In genomic region chr12:12986612-12987206, GRCm38 (mm10) we compare ENCODE assay signal across 30 mouse cellular contexts. TPM values are rescaled to one million over a fixed set of nuclear protein-coding genes. Genes with fewer than 3 reads are reported as not detected.
DNase-seq lines count a peak whose midpoint lies in the region; ATAC-seq and TF ChIP-seq lines count a peak whose summit lies in the region.
"Had no signal": no experiment of that assay in that cellular context is flagged by ENCODE, and none has a peak within 500 bp of the region (broad histone marks: within the 10 kb centered on the region; RNA-seq: fewer than 3 reads in every experiment).

No protein-coding gene starts in this region.

- H3K4me1 ChIP-seq in heart, embryonic 11.5 days (ENCODE audit: control insufficient read depth, insufficient read depth, low read length), result 0 out of 2 replicates have a peak, but pooled peaks cover 2% of the 10 kb centered on the region
- H3K4me1 ChIP-seq in kidney, embryonic 15.5 days, result no peaks in the 10 kb centered on the region
- H3K4me1 ChIP-seq: embryonic facial prominence, embryonic 13.5 days; forebrain, embryonic 15.5 days; hindbrain, embryonic 13.5 days; stomach, embryonic 15.5 days had no signal

- H3K4me3 ChIP-seq in heart, embryonic 11.5 days (ENCODE audit: low read depth, low read length), result no peak overlapping the region
- no peak overlapping the region for H3K4me3 ChIP-seq in kidney, embryonic 15.5 days (replicated peaks)
- H3K4me3 ChIP-seq in layer of hippocampus, adult 2 months, result no peak overlapping the region
- H3K4me3 ChIP-seq: embryonic facial prominence, embryonic 13.5 days; forebrain, embryonic 10.5 days; forebrain, embryonic 15.5 days; hindbrain, embryonic 13.5 days; midbrain, embryonic 10.5 days; stomach, embryonic 15.5 days had no signal

- no peak overlapping the region for H3K27ac ChIP-seq in heart, embryonic 11.5 days (ENCODE audit: low read depth, low read length)
- peak overlapping the region; percentile 69 for H3K27ac ChIP-seq in kidney, embryonic 15.5 days
- H3K27ac ChIP-seq in layer of hippocampus, adult 2 months, result no peak overlapping the region
- H3K27ac ChIP-seq: embryonic facial prominence, embryonic 13.5 days; forebrain, embryonic 10.5 days; forebrain, embryonic 15.5 days; hindbrain, embryonic 13.5 days; kidney, postnatal 0 days; liver, embryonic 14.5 days; midbrain, embryonic 10.5 days; stomach, embryonic 15.5 days had no signal

- peak overlapping the region; percentile 12 for H3K4me2 ChIP-seq in heart, embryonic 11.5 days
- H3K4me2 ChIP-seq in kidney, embryonic 15.5 days, result no peak overlapping the region
- H3K4me2 ChIP-seq: embryonic facial prominence, embryonic 13.5 days; forebrain, embryonic 15.5 days; hindbrain, embryonic 13.5 days; lung, embryonic 14.5 days; stomach, embryonic 15.5 days had no signal

- H3K9me3 ChIP-seq in heart, embryonic 11.5 days (replicated peaks; ENCODE audit: control insufficient read depth, low read length), result no peaks in the 10 kb centered on the region
- no peaks in the 10 kb centered on the region for H3K9me3 ChIP-seq in kidney, embryonic 15.5 days (replicated peaks)
- H3K9me3 ChIP-seq: embryonic facial prominence, embryonic 13.5 days; forebrain, embryonic 10.5 days; forebrain, embryonic 15.5 days; hindbrain, embryonic 13.5 days; stomach, embryonic 15.5 days had no signal

- H3K36me3 ChIP-seq in heart, embryonic 11.5 days (ENCODE audit: control insufficient read depth, insufficient read depth, low read length), result no peaks in the 10 kb centered on the region
- H3K36me3 ChIP-seq in kidney, embryonic 15.5 days, result no peaks in the 10 kb centered on the region
- H3K36me3 ChIP-seq: embryonic facial prominence, embryonic 13.5 days; forebrain, embryonic 10.5 days; forebrain, embryonic 15.5 days; hindbrain, embryonic 13.5 days; midbrain, embryonic 10.5 days; stomach, embryonic 15.5 days had no signal

- no peak for ATAC-seq in heart, embryonic 11.5 days (replicated peaks; ENCODE audit: insufficient number of reproducible peaks, low FRiP score, low TSS enrichment)
- ATAC-seq in kidney, embryonic 15.5 days (replicated peaks; ENCODE audit: low FRiP score), result peak; percentile 36; the same call in 1 of the 2 replicates
- ATAC-seq: forebrain, embryonic 15.5 days; intestine, embryonic 16.5 days; midbrain, embryonic 16.5 days had no signal

- WGBS in heart, embryonic 11.5 days (ENCODE audit: insufficient replicate concordance), result 26% methylated on average over 20 of the region's 20 CpGs
- 74% methylated on average over 20 of the region's 20 CpGs for WGBS in kidney, embryonic 15.5 days

- DNase-seq in heart, postnatal 4 days, result no peak
- no peak for DNase-seq in kidney, adult 9 months
- DNase-seq in ES-CJ7 (ENCODE audit: low read depth, low spot score), result peak; percentile 26
- no peak for DNase-seq in layer of hippocampus, adult 2 months (ENCODE audit: low spot score in 2 of 2)
- no peak for DNase-seq in lung, postnatal 4 days
- DNase-seq: adrenal gland, postnatal 25 days; cerebellum, adult 18-20 months; cerebellum, postnatal 10 days; gastrocnemius, postnatal 25 days; heart, adult 18-20 months; heart, postnatal 14 days; layer of hippocampus, adult 9-11 months; liver; lung, embryonic 14.5 days; lung, postnatal 14 days; right cerebral cortex, postnatal 25 days; thymus, adult 18-20 months; thymus, postnatal 25 days had no signal

- TF ChIP-seq CTCF in layer of hippocampus, adult 2 months (conservative IDR thresholded peaks at IDR 0.05), result no peak

- no peaks in the 10 kb centered on the region for H3K27me3 ChIP-seq in heart, embryonic 11.5 days (ENCODE audit: control insufficient read depth, insufficient read depth, low read length)
- H3K27me3 ChIP-seq in kidney, embryonic 15.5 days, result no peaks in the 10 kb centered on the region
- H3K27me3 ChIP-seq: embryonic facial prominence, embryonic 13.5 days; forebrain, embryonic 15.5 days; hindbrain, embryonic 13.5 days; stomach, embryonic 15.5 days had no signal

- H3K9ac ChIP-seq in heart, embryonic 11.5 days (ENCODE audit: low read depth, low read length), result no peak overlapping the region
- H3K9ac ChIP-seq in kidney, embryonic 15.5 days, result no peak overlapping the region
- H3K9ac ChIP-seq: embryonic facial prominence, embryonic 13.5 days; forebrain, embryonic 15.5 days; hindbrain, embryonic 13.5 days; liver, embryonic 14.5 days; lung, embryonic 14.5 days; stomach, embryonic 15.5 days had no signal

RNA-seq across cellular contexts. Expression of gene Mycn, which starts 45.0 kb away (rescaled TPM):
- polyA plus RNA-seq in heart, embryonic 11.5 days (2014; fragmentation: Nextera tagmentation; extraction: Ambion mirVana), result 53.3 and 58.4 TPM in 2 replicates
- 10 to 100 TPM; 14.3 to 16.6 TPM for total RNA-seq in heart, postnatal 4 days (2021)
- 85.5 and 87.2 TPM in 2 replicates for polyA plus RNA-seq in kidney, embryonic 15.5 days (2015; fragmentation: Nextera tagmentation; extraction: Ambion mirVana)
- total RNA-seq in layer of hippocampus, adult 2 months (2021), result 1 to 10 TPM; 8.7 to 9.2 TPM
